Mouse (Mus musculus) testis, adult 2 months (tissue): ENCODE measurements around the gene Cphx1.
"Not testable (repeated sequence)": the region's sequence is repeated elsewhere in the genome, so short reads cannot be mapped to it uniquely, and the experiment has no call there.

Source experiments
- CTCF ChIP-seq: fragments of 200-500 bp; IDR thresholded peaks from 2 replicates; pipeline ENCODE4 v1.5.1; 2012; ENCODE audit warnings: low read depth, mild to moderate bottlenecking, inconsistent platforms, low read length, moderate library complexity; ENCODE audit not compliant: control insufficient read depth, insufficient read depth, insufficient replicate concordance
- POLR2A ChIP-seq: fragments of 200-500 bp; IDR thresholded peaks from 2 replicates; pipeline ENCODE4 v1.6.1; 2012; ENCODE audit warnings: low read depth, mild to moderate bottlenecking, inconsistent platforms, low read length, moderate library complexity; ENCODE audit not compliant: control insufficient read depth

DNA sequence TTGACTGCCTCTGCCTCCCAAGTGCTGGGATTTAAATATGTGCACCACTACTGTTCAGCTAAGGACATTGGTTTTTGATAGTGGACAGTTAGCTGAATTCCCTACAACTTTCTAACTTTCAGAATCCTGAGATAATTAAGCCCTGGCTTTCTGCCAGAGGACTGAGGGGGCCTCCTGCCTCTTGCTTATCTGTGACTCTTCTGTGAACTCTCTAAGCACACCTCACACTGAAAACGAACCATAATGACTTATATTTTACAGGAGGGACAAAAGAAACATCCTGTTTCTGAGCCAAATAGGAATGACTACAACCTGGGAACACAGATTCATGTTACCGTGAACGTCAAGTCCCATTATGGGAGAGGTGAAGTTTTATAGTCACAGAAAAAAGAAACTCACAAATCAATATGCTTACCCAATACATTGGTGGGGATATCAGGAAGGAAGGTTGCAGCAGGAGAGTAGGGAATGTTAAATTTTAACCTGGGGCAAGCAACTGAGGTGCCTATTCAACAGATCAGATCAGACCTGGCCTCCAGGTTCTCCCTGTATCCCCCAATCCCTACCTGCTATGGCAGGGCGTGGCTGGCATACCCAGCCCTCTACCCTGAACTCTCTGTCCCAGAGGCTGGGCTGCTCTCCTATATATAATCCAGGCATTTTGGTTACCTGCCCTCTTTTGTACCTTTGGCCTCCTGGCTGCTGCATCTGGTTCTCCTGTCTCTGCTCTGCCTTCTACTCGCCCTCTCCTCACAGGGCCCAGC is 1.1 kb upstream of the Cphx1 start:
- TF ChIP-seq POLR2A, CTCF: not testable (repeated sequence)
